Mouse (Mus musculus) E14TG2a.4 (cell line): Measurements from ENCODE around the gene Rptor.

Experiments
- CTCF ChIP-seq: conservative IDR thresholded peaks from 2 replicates; pipeline ENCODE4 v1.5.1; 2014; ENCODE audit warnings: low read length
- NANOG ChIP-seq: IDR thresholded peaks from 2 replicates; pipeline ENCODE4 v1.6.1; 2014; ENCODE audit warnings: borderline replicate concordance, low read length, mixed read lengths

DNA sequence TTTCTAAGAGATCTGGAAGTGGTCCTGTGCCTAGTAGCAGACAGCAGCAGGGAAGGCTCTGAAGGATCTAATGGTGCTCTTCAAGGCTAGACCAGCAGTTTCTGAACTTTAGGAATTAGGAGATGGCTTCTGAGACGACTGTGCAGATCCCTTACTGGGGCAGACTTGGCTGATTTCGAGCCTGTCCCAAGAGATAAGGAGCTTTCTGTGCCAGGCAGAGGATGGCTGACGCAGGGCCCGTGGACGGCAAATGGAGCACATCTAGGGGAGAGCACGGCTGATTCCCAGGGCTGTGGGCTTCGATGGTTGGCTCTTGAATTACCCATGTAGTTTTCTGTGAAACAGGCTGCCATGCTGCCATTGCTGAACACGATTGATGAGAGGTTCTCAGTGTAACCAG, 21.1 kb downstream of the Rptor start:
- TF ChIP-seq CTCF (no peak), NANOG (no peak)
